Mouse (Mus musculus) E14TG2a.4 (cell line): ENCODE measurements at regions not wholly inside any gene's neighbourhood (a gene's known extent, or its start where the extent isn't known, plus 50 kb on each side); places are given as distances from the start of the nearest gene placed in this dataset.

Experiments used
- H3K27me3 ChIP-seq: 2 replicates; pipeline ENCODE4 v1.6.1; 2014; ENCODE audit warnings: low read length, control low read depth; ENCODE audit not compliant: insufficient read depth
- H3K36me3 ChIP-seq: 2 replicates; pipeline ENCODE4 v1.6.1; 2014; ENCODE audit warnings: low read length, control low read depth; ENCODE audit not compliant: insufficient read depth
- H3K4me1 ChIP-seq: replicated peaks from 2 replicates; pipeline ENCODE4 v1.6.1; 2014; ENCODE audit warnings: low read depth, low read length, control low read depth
- H3K4me3 ChIP-seq: replicated peaks from 2 replicates; pipeline ENCODE4 v1.5.1; 2014; ENCODE audit warnings: mild to moderate bottlenecking, low read length
- H3K9me3 ChIP-seq: 2 replicates; pipeline ENCODE4 v1.6.1; 2014; ENCODE audit warnings: low read length, control low read depth
- CTCF ChIP-seq: conservative IDR thresholded peaks from 2 replicates; pipeline ENCODE4 v1.5.1; 2014; ENCODE audit warnings: low read length
- NANOG ChIP-seq: IDR thresholded peaks from 2 replicates; pipeline ENCODE4 v1.6.1; 2014; ENCODE audit warnings: borderline replicate concordance, low read length, mixed read lengths
- POU5F1 ChIP-seq: IDR thresholded peaks from 2 replicates; pipeline ENCODE4 v1.6.1; 2014; ENCODE audit warnings: low read length, borderline replicate concordance

DNA sequence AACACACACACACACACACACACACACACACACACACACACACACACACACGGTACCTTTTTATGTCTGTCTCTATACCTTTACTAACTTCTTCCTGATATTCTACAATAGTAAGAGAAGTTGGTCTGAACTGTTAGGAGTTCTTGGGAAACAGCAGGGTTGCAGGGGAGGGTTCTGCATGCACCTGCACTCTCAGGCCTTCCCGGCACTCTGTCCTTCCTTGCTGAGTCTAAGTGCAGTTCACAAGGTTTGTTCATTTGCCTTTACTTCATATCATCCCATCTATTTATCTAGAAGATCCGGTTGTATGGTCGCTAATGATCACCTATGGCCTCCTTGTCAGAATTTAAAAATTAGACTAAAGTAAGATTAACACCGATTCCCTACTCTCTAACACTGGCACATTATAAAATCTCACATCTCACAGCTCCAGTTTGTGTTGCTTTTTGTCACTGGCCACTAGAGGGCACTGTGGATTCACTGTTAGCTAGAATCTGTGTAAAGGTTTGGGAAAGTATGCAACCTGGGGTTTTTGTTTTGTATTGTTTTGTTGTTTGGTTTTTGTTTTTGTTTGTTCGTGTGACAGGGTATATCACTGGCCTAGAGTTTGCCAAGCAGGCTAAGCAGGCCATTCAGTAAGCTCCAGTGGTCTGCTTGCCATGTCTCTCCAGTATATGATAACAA is 101.5 kb upstream of the 2210010C04Rik start:
- H3K4me1 ChIP-seq = no peaks in the 10 kb centered on the region
- peak; percentile 77 for TF ChIP-seq CTCF
- TF ChIP-seq NANOG = no peak
- no peak overlapping the region for H3K4me3 ChIP-seq
- no peaks in the 10 kb centered on the region for H3K9me3 ChIP-seq
- no peaks in the 10 kb centered on the region for H3K27me3 ChIP-seq
- H3K36me3 ChIP-seq = no peaks in the 10 kb centered on the region

DNA sequence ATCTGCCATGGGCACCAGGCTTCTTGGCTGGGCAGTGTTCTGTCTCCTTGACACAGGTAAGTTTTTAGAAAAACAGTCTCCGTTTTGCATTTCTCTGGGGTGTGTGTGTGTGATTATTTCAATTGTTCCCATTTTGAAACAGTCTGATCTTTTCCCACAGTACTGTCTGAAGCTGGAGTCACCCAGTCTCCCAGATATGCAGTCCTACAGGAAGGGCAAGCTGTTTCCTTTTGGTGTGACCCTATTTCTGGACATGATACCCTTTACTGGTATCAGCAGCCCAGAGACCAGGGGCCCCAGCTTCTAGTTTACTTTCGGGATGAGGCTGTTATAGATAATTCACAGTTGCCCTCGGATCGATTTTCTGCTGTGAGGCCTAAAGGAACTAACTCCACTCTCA is 99.9 kb upstream of the 2210010C04Rik start:
- no peaks in the 10 kb centered on the region for H3K9me3 ChIP-seq
- no peaks in the 10 kb centered on the region for H3K27me3 ChIP-seq
- no peaks in the 10 kb centered on the region for H3K4me1 ChIP-seq
- TF ChIP-seq CTCF (no peak), POU5F1 (no peak), NANOG (no peak)
- no peaks in the 10 kb centered on the region for H3K36me3 ChIP-seq
- no peak overlapping the region for H3K4me3 ChIP-seq

DNA sequence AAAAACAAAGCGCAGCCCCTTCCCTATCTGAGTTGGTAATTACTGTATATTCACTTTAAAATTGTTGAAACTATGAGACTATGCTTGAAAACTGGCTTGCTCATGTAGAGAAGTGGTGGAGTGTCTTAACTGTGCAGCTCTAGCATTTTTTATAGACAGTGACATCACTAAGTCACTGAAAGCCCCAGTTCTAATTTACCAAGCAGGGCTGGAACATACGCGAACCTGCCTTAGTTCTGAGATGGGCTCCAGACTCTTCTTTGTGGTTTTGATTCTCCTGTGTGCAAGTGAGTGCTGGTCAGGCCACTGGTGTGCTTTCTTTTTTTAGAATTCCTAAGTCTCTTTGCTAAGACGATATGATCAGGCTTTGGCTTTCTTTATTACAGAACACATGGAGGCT is 94.6 kb upstream of the 2210010C04Rik start:
- Histone ChIP-seq H3K4me1 (no peaks in the 10 kb centered on the region), H3K4me3 (no peak overlapping the region), H3K9me3 (no peaks in the 10 kb centered on the region), H3K36me3 (no peaks in the 10 kb centered on the region), H3K27me3 (no peaks in the 10 kb centered on the region)
- TF ChIP-seq NANOG = no peak
- no peak for TF ChIP-seq POU5F1
- no peak for TF ChIP-seq CTCF

DNA sequence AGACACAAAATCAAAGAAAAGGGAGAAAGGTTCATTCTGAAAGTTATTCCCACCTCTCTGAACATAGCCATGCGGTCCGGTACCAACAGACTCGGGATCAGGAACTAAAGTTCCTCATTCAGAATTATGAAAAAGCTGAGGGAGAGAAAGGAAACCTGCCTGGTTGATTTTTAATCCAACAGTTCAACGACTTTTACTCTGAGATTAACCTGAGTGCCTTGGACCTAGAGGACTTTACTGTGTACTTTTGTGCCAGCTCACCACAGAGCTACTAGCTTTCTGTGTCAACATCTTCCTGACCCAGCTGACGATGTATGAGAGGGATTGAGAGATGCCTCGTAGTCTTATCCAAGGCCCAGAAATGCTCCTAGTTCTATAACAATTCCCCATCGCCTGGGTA is 92.5 kb upstream of the 2210010C04Rik start:
- TF ChIP-seq CTCF (no peak), POU5F1 (no peak), NANOG (no peak)
- H3K4me1 ChIP-seq = no peaks in the 10 kb centered on the region
- H3K9me3 ChIP-seq = no peaks in the 10 kb centered on the region

DNA sequence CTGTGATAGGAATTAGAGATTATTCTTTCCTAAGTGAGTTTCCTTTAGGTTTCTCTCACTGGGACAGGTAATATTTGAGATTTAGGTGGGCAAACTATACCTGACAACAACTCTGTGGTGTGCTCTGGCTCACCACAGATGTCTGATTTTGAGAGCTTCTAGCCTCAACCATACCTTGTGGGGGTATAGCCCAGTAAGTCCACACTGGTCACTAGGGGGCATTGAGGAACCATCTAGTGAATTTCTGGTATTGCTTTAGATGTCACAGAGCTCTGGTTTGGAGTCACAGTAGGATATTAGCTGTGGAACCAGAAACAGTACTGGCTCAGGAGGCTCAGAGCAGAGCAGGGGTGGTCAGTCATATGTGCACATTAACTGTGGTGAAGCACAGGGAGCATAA is 91.5 kb upstream of the 2210010C04Rik start:
- no peaks in the 10 kb centered on the region for H3K27me3 ChIP-seq
- TF ChIP-seq NANOG (no peak), CTCF (no peak), POU5F1 (no peak)
- no peaks in the 10 kb centered on the region for H3K9me3 ChIP-seq
- H3K36me3 ChIP-seq = no peaks in the 10 kb centered on the region
- no peaks in the 10 kb centered on the region for H3K4me1 ChIP-seq
- H3K4me3 ChIP-seq = no peak overlapping the region

More for the DNA sequence above, 92.5 kb upstream of the 2210010C04Rik start:
- no peaks in the 10 kb centered on the region for H3K27me3 ChIP-seq
- no peaks in the 10 kb centered on the region for H3K36me3 ChIP-seq
- no peak overlapping the region for H3K4me3 ChIP-seq

DNA sequence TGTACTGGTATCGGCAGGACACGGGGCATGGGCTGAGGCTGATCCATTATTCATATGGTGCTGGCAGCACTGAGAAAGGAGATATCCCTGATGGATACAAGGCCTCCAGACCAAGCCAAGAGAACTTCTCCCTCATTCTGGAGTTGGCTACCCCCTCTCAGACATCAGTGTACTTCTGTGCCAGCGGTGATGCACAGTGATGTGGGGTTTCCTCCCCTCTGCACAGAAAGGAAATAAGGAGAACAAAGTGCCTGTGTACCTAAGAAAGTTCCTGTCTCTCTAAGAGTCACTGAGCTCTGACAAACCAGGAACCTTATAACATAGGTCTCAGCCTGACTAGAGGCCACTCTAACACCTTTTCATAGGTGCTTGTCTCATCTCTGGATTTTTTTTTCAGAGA is 86.3 kb upstream of the 2210010C04Rik start:
- TF ChIP-seq NANOG (no peak), POU5F1 (no peak), CTCF (no peak)

DNA sequence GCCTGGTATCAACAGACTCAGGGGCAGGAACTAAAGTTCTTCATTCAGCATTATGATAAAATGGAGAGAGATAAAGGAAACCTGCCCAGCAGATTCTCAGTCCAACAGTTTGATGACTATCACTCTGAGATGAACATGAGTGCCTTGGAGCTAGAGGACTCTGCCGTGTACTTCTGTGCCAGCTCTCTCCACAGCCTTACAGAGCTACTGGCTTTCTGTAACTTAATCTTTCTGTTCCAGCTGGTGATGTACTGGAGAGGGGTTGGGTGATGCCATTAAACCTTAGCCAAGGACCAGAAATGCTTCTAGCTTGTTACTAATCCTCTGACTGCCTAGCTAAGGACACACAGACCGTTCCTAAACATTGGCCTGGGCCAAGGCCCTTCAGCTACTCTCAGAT is 83.9 kb upstream of the 2210010C04Rik start:
- TF ChIP-seq POU5F1 = no peak
- no peak for TF ChIP-seq NANOG
- no peak for TF ChIP-seq CTCF
- Histone ChIP-seq H3K36me3 (no peaks in the 10 kb centered on the region), H3K9me3 (no peaks in the 10 kb centered on the region), H3K27me3 (no peaks in the 10 kb centered on the region), H3K4me3 (no peak overlapping the region), H3K4me1 (0 out of 2 replicates have a peak, but pooled peaks cover 4% of the 10 kb centered on the region)

More for the DNA sequence above, 86.3 kb upstream of the 2210010C04Rik start:
- H3K9me3 ChIP-seq = no peaks in the 10 kb centered on the region
- H3K27me3 ChIP-seq = no peaks in the 10 kb centered on the region
- H3K36me3 ChIP-seq = no peaks in the 10 kb centered on the region
- 0 out of 2 replicates have a peak, but pooled peaks cover 4% of the 10 kb centered on the region for H3K4me1 ChIP-seq
- H3K4me3 ChIP-seq = no peak overlapping the region

DNA sequence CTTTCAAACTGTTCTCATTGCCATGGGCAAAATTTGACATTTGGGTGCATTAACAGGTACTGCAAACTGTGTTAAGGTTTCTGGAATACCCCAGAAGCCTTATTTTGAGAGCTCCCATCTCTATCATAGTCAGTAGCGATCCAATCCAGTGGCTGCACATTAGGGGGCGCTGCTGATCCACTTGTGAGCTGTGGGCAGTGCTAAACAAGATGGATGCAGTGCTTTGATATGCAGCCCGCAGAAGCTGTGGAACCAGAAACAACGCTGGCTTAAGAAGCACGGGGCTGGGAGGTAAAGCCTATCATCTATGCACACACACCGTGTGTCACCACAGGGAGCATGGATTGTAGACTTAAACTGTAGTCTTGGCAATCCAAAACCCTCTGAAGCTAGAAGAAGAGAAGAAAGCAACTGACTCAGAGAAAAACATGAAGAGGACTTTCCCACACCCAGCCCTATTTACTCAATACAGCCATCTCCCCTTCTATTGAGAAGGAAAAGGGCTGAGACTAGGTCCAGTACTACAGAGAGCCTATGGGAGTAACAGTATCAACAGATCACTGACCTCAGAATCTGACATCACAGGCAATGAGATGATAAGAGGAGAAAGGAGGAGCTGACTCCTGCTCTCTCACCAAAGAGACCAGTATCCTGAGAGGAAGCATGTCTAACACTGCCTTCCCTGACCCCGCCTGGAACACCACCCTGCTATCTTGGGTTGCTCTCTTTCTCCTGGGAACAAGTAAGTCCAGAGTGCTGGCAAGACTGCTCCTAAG is 83.1 kb upstream of the 2210010C04Rik start:
- TF ChIP-seq NANOG = no peak
- no peak for TF ChIP-seq POU5F1
- TF ChIP-seq CTCF = peak; percentile 66
- Histone ChIP-seq H3K4me3 (no peak overlapping the region), H3K27me3 (peaks cover 5% of the 10 kb centered on the region), H3K4me1 (0 out of 2 replicates have a peak, but pooled peaks cover 4% of the 10 kb centered on the region), H3K36me3 (no peaks in the 10 kb centered on the region), H3K9me3 (no peaks in the 10 kb centered on the region)

DNA sequence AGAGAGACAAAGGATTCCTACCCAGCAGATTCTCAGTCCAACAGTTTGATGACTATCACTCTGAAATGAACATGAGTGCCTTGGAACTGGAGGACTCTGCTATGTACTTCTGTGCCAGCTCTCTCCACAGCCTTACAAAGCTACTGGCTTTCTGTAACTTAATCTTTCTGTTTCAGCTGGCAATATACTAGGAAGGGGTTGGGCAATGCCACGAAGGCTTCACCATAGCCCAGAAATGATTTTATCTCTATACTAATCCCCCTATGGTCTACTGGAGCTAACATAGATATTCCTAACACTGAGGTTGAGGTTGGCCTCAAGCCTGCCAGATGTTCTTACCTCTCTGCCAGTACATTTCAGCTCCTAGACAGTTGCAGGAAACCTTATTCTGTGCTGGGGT is 78.6 kb upstream of the 2210010C04Rik start:
- H3K4me3 ChIP-seq = no peak overlapping the region
- H3K36me3 ChIP-seq = no peaks in the 10 kb centered on the region
- TF ChIP-seq CTCF = no peak
- no peak for TF ChIP-seq POU5F1
- no peak for TF ChIP-seq NANOG
- H3K9me3 ChIP-seq = no peaks in the 10 kb centered on the region
- peaks cover 9% of the 10 kb centered on the region for H3K27me3 ChIP-seq
- H3K4me1 ChIP-seq = 0 out of 2 replicates have a peak, but pooled peaks cover 4% of the 10 kb centered on the region
